29 mouse cellular contexts compared by ENCODE assay signal in the genomic region with DNA sequence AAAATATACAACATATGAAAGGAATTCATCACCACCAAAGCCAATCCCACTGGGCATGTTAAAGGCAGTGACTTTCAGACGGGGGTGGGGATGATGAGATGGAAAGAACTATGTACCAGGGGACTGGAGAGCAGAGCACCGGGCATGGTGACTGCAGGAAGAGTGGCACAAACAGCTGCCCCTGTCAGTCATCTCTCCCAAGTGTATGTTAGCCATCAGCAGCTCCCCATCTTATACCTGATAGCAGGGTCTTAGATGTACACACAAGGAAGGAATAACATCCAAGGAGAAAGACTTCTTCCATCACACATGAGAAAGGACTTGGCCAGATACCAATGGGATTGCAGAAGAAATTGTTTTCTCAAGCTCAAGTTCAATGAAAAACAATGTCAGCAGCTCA.
"Had no signal": no experiment of that assay in that cellular context is flagged by ENCODE, and none has a peak within 500 bp of the region (broad histone marks: within the 10 kb centered on the region; RNA-seq: fewer than 3 reads in every experiment).

No protein-coding gene starts in this region.

- H3K9ac ChIP-seq: embryonic facial prominence, embryonic 12.5 days; embryonic facial prominence, embryonic 13.5 days; embryonic facial prominence, embryonic 15.5 days; forebrain, embryonic 12.5 days; forebrain, embryonic 13.5 days; forebrain, embryonic 15.5 days; forebrain, postnatal 0 days had no signal

- H3K4me1 ChIP-seq: embryonic facial prominence, embryonic 12.5 days; embryonic facial prominence, embryonic 13.5 days; embryonic facial prominence, embryonic 15.5 days; forebrain, embryonic 12.5 days; forebrain, embryonic 13.5 days; forebrain, embryonic 15.5 days had no signal

- ATAC-seq: forebrain, embryonic 13.5 days; forebrain, embryonic 14.5 days; forebrain, embryonic 15.5 days; forebrain, embryonic 16.5 days; forebrain, postnatal 0 days had no signal

- H3K9me3 ChIP-seq: embryonic facial prominence, embryonic 10.5 days; embryonic facial prominence, embryonic 12.5 days; embryonic facial prominence, embryonic 15.5 days; forebrain, embryonic 10.5 days; forebrain, embryonic 12.5 days; forebrain, embryonic 15.5 days had no signal

- DNase-seq: cerebellum, adult 2 months; cerebellum, adult 8-10 months; cerebellum, adult 9-10 months; cerebellum, adult 9-11 months; cerebellum, postnatal 10 days; cerebellum, postnatal 14 days; cerebellum, postnatal 25 days; cerebellum, postnatal 36 days; embryo, embryonic 11 days; forebrain, postnatal 0 days; gastrocnemius, adult 2 months; gastrocnemius, postnatal 10 days; gastrocnemius, postnatal 14 days; gastrocnemius, postnatal 25 days; gastrocnemius, postnatal 36 days; heart, adult 11 months; heart, adult 18-20 months; heart, adult 2 months had no signal

- H3K36me3 ChIP-seq: embryonic facial prominence, embryonic 10.5 days; embryonic facial prominence, embryonic 12.5 days; embryonic facial prominence, embryonic 13.5 days; embryonic facial prominence, embryonic 15.5 days; forebrain, embryonic 10.5 days; forebrain, embryonic 12.5 days; forebrain, embryonic 15.5 days had no signal

- H3K27ac ChIP-seq: embryonic facial prominence, embryonic 10.5 days; embryonic facial prominence, embryonic 12.5 days; embryonic facial prominence, embryonic 13.5 days; embryonic facial prominence, embryonic 15.5 days; forebrain, embryonic 10.5 days; forebrain, embryonic 12.5 days; forebrain, embryonic 13.5 days; forebrain, embryonic 15.5 days; gastrocnemius, adult 2 months; heart, adult 2 months had no signal

- H3K4me2 ChIP-seq: embryonic facial prominence, embryonic 12.5 days; embryonic facial prominence, embryonic 13.5 days; embryonic facial prominence, embryonic 15.5 days; forebrain, embryonic 12.5 days; forebrain, embryonic 13.5 days; forebrain, embryonic 15.5 days had no signal

- H3K4me3 ChIP-seq: embryonic facial prominence, embryonic 10.5 days; embryonic facial prominence, embryonic 12.5 days; embryonic facial prominence, embryonic 13.5 days; embryonic facial prominence, embryonic 15.5 days; erythroblast, embryonic 14.5 days; forebrain, embryonic 10.5 days; forebrain, embryonic 12.5 days; forebrain, embryonic 13.5 days; forebrain, embryonic 15.5 days; gastrocnemius, adult 2 months; heart, adult 2 months had no signal

- H3K27me3 ChIP-seq: embryonic facial prominence, embryonic 12.5 days; embryonic facial prominence, embryonic 13.5 days; embryonic facial prominence, embryonic 15.5 days; forebrain, embryonic 12.5 days; forebrain, embryonic 13.5 days; forebrain, embryonic 15.5 days had no signal
